Mouse (Mus musculus) mammary gland, adult 2 months (tissue): ENCODE measurements around the gene Ctns. TPM values are rescaled to one million over a fixed set of nuclear protein-coding genes. Genes with fewer than 3 reads are reported as not detected.

Source experiments
- polyA plus RNA-seq: library from polyadenylated mRNA; depleted of rRNA; stranded (reverse); fragments of >200 nt; gene quantifications from 2 replicates; pipeline ENCODE4 v1.2.3, GENCODE M21; 2012; ENCODE audit warnings: low replicate concordance; rRNA removed

Ctns gene
- 23.6 and 41.4 TPM in 2 replicates for polyA plus RNA-seq

GRCm38 (mm10) chr11:73198603-73199229 is at the start of gene Ctns:
Gene Ctns, minus strand, starts transcription at chr11:73199042.

GRCm38 (mm10) chr11:73233992-73234391 is 35.1 kb upstream of the Ctns start, which contains the start of gene Trpv1:
Gene Trpv1, plus strand, starts transcription at chr11:73234292.

GRCm38 (mm10) chr11:73199230-73199712 is 429 bp upstream of the Ctns start, which contains the start of gene Shpk:
Gene Shpk, plus strand, starts transcription at chr11:73199460.

GRCm38 (mm10) chr11:73176608-73177508 is 22.0 kb downstream of the Ctns start, which contains the start of the genes Emc6 and Tax1bp3:
Gene Emc6, minus strand, starts transcription at chr11:73177037.
Gene Tax1bp3, plus strand, starts transcription at chr11:73177083.

GRCm38 (mm10) chr11:73159957-73160810 is 38.7 kb downstream of the Ctns start, which contains the start of gene P2rx5:
Gene P2rx5, plus strand, starts transcription at chr11:73160421.

GRCm38 (mm10) chr11:73137591-73138501 is 61.0 kb downstream of the Ctns start, which contains the start of gene Haspin:
Gene Haspin, minus strand, starts transcription at chr11:73138294.

Other genes with a start within 250 kb of the Ctns start
- gene Atp2a3, start 237.9 kb downstream of the Ctns start, polyA plus RNA-seq, result 74.7 and 118 TPM in 2 replicates
- gene P2rx1, start 199.9 kb downstream of the Ctns start, polyA plus RNA-seq, result 3.0 and 4.3 TPM in 2 replicates
- 3.4 and 4.7 TPM in 2 replicates for gene Camkk1, start 180.0 kb downstream of the Ctns start, polyA plus RNA-seq
- 1.7 and 3.1 TPM in 2 replicates for gene Ncbp3, start 151.3 kb downstream of the Ctns start, polyA plus RNA-seq
- 7.1 and 11.7 TPM in 2 replicates for gene Itgae, start 108.5 kb downstream of the Ctns start, polyA plus RNA-seq
- 0.49 and 2.0 TPM in 2 replicates for gene Haspin, start 60.7 kb downstream of the Ctns start, polyA plus RNA-seq
- gene P2rx5, start 38.6 kb downstream of the Ctns start, polyA plus RNA-seq, result 7.5 and 13.0 TPM in 2 replicates
- 72.3 and 114 TPM in 2 replicates for gene Emc6, start 22.0 kb downstream of the Ctns start, polyA plus RNA-seq
- gene Tax1bp3, start 22.0 kb downstream of the Ctns start, polyA plus RNA-seq, result 88.4 and 134 TPM in 2 replicates
- gene Shpk, start 418 bp upstream of the Ctns start, polyA plus RNA-seq, result 13.1 and 13.7 TPM in 2 replicates
- gene Trpv1, start 35.2 kb upstream of the Ctns start, polyA plus RNA-seq, result 5.1 and 10.4 TPM in 2 replicates
- gene Trpv3, start 68.3 kb upstream of the Ctns start, polyA plus RNA-seq, result 0.23 and 0.47 TPM in 2 replicates
- gene Aspa, start 130.6 kb upstream of the Ctns start, polyA plus RNA-seq, result 4.0 and 17.4 TPM in 2 replicates
- 0.14 TPM in 1 of 2 replicates, not detected in the other for gene Gm49340, start 130.7 kb upstream of the Ctns start, polyA plus RNA-seq
- gene Spata22, start 130.7 kb upstream of the Ctns start, polyA plus RNA-seq, result 0.53 TPM in 1 of 2 replicates, not detected in the other
- gene Olfr20, start 151.7 kb upstream of the Ctns start, polyA plus RNA-seq, result 0.53 and 0.99 TPM in 2 replicates
- not detected in 2 replicates for gene Olfr376, start 172.2 kb upstream of the Ctns start, polyA plus RNA-seq
- gene Olfr1, start 200.6 kb upstream of the Ctns start, polyA plus RNA-seq, result not detected in 2 replicates
- gene Olfr378, start 229.4 kb upstream of the Ctns start, polyA plus RNA-seq, result not detected in 2 replicates